Mouse (Mus musculus) mammary gland, adult 2 months (tissue): ENCODE measurements around the gene Cfhr1. TPM values are rescaled to one million over a fixed set of nuclear protein-coding genes. Genes with fewer than 3 reads are reported as not detected.

ENCODE experiments used
- polyA plus RNA-seq: library from polyadenylated mRNA; depleted of rRNA; stranded (reverse); fragments of >200 nt; gene quantifications from 2 replicates; pipeline ENCODE4 v1.2.3, GENCODE M21; 2012; ENCODE audit warnings: low replicate concordance; rRNA removed

Gene Cfhr1
- polyA plus RNA-seq, result 0.11 TPM in 1 of 2 replicates, not detected in the other

DNA sequence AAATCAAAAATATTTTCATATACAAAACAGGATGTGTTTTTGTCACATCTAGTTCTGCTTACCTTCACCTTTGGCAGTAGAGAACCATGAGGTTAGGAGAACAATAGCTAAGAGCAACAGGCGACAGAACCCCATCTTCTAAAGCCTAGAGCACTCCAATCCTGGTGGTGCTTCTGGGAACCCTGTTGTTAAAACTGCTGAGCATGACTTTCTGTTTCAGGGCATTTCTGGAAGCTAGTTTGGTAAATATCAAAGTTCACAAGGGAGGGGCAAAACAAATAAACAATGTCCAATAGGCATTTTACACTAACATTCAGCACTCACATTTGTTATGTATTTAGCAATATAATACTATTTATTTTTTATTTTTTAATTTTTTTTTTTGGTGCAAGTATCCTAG lies at the start of gene Cfhr1:
Gene Cfhr1, minus strand, starts transcription at position 249 of the 400 bp plus-strand sequence.

DNA sequence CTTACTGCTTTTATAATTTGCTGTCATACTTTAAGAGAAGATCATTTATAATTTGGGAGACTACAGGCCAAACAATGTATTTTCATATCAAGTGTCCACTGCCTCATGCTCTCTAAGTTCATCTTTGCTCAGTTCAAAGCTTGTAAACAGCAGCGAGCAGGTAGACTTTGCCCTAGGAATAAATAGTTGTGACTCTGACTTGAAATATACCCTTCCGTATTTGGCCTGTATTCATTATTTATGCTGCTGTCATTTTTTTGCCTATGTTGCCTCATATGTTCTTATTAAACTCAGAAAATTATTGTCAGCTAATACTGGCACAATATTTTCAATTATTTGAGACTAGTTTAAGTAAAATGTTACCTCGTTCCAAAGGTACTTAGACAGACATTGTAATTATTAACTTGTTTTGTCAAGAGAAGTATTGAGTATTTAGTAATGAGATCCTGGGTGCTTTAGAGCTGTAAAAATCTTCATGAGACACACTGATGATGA lies 58.8 kb downstream of the Cfhr1 start, which contains the start of gene F13b:
Gene F13b, plus strand, starts transcription at position 445 of the 495 bp plus-strand sequence.

Other genes starting within 250 kb of the Cfhr1 start
- gene Crb1, start 183.2 kb downstream of the Cfhr1 start, polyA plus RNA-seq, result not detected in 2 replicates
- gene Zbtb41, start 138.0 kb downstream of the Cfhr1 start, polyA plus RNA-seq, result 1.9 and 5.9 TPM in 2 replicates
- gene Aspm, start 105.5 kb downstream of the Cfhr1 start, polyA plus RNA-seq, result 0.18 and 0.22 TPM in 2 replicates
- 0.20 TPM in 1 of 2 replicates, not detected in the other for gene F13b, start 58.6 kb downstream of the Cfhr1 start, polyA plus RNA-seq
- gene Gm4788, start 221.0 kb upstream of the Cfhr1 start, polyA plus RNA-seq, result 0.04 TPM in 1 of 2 replicates, not detected in the other